Mouse (Mus musculus) bone marrow, adult 2 months (tissue): ENCODE results near the gene Gas2.

ENCODE experiments used
- CTCF ChIP-seq: fragments of 200-500 bp; IDR thresholded peaks from 2 replicates; pipeline ENCODE4 v1.5.1; 2011; ENCODE audit warnings: low read length, control low read depth; ENCODE audit not compliant: control insufficient read depth, insufficient read depth
- POLR2A ChIP-seq: fragments of 200-500 bp; IDR thresholded peaks from 2 replicates; pipeline ENCODE4 v1.6.1; 2011; ENCODE audit warnings: low read depth, mild to moderate bottlenecking, control low read depth, low read length, borderline replicate concordance; ENCODE audit not compliant: control insufficient read depth

- TF ChIP-seq CTCF: no peak
- TF ChIP-seq POLR2A: 0 out of 2 replicates have a peak, but pooled peaks have one; percentile 59
Observed at GRCm38 (mm10) chr7:51861250-51862096, at the start of gene Gas2.
